Mouse (Mus musculus) small intestine, adult 2 months (tissue): ENCODE measurements around the gene Flvcr1.

ENCODE experiments used
- CTCF ChIP-seq: fragments of 200-500 bp; IDR thresholded peaks from 2 replicates; pipeline ENCODE4 v1.5.1; 2012; ENCODE audit warnings: low read depth, mild to moderate bottlenecking, control low read depth, inconsistent platforms, low read length, moderate library complexity, mixed read lengths; ENCODE audit not compliant: insufficient replicate concordance, insufficient read length; ENCODE audit errors: extremely low read depth
- POLR2A ChIP-seq: fragments of 200-500 bp; IDR thresholded peaks from 2 replicates; pipeline ENCODE4 v1.6.1; 2012; ENCODE audit warnings: low read depth, mild to moderate bottlenecking, control low read depth, inconsistent platforms, low read length, moderate library complexity

DNA sequence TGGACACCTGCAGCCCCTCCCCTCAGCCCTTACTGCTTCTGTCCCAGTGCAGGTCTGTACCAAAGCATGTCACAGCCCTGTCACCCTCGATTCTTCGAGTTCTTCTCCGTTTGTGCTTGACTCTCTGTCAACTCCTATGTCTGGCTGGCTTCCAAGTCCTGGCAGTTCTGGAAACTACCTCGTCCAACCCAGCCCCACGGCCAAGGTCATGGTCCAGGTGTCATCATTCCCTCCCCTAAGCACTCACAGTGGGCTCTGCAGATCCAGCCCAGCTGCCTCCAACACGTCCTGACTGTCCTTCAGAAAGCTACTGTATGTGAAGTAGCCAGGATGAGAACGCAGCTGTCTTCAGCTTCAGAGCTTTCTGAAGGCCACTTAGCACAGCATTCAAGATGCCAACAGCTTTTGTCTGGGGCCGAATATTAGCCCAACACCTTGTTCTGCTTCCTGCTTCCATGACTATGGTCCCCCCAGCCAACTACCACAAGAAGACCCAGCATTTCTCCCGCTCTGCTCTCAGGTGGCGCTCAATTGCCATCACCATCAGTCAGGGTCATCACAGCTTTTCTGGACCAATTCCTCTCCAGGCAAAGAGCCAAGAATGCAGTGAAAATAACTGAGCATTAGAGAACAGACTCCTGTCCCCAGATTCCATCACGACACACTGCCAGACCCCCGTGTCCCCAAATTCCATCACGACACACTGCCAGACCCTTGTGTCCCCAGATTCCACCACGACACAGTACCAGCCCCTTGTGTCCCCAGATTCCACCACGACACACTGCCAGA is 60.8 kb downstream of the Flvcr1 start:
- TF ChIP-seq CTCF (no peak), POLR2A (no peak)
